Mouse (Mus musculus): Measurements from ENCODE around the gene Frmd4b.

Gene Frmd4b

DNA sequence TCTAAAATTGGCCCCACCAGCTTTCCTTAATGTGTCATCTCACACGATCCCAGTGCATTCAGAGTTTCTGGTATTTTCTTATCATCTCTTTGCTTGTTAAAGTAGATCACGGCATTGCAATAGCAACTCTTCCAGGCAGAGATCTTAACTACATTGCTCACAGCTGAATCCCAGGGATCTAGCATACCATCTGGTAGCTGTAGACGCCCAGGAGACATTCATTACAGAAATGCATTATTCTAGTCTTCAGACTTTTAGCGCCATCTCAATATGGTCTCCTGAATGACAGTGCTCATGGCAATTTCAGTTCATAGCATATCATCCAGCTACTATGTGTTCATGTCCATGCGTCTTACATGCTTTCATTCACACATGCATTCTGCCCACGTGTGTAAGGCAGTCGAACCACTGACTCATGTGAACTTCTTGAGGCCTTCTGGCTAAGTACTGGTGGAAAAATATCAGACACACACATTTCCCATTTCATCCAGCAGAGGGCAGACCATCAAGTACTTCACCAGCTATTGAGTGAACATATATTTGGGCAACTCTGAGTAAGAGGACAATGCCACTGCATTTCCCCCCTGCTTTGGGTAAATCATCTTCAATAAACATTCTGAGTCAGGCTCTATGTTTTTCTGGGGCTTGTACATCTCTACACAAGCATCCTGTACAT, 197.4 kb downstream of the Frmd4b start:
- in situ Hi-C loops (cut with MboI, MseI), result loop anchor here (5.0 kb wide), 2 partner anchors 153 to 317 kb away; no protein-coding TSS in a partner anchor

DNA sequence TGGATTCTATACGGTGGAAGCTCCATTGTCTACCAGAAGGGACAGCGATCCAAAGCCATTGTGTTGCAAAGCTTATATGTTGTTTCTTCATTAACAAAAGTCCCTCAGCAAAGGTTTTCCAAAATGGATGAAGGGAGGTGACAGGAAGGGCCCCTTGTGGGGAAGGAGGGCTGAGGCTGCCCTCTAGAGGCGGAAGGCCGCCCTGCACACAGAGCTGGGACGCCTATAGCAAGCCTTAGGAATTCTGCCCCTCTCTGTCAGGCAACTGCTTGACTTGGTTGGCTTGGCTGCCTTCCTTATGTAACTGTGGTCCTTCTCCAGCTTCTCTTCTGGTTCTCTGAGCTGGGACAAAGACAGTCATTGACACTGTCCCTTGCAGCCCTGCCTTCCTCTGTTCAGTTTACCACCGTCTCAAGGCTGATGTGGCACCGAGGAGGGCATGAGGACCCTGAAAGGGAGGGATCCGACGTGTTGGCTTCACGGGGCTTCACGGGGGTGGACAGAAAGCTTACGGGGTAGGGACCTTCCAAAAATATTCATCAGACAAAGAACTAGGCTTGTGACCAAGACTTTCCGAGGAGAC, 200.3 kb downstream of the Frmd4b start:
- in situ Hi-C loops (cut with MboI, MseI), result loop anchor here (5.0 kb wide), 2 partner anchors 150 to 320 kb away; no protein-coding TSS in a partner anchor

DNA sequence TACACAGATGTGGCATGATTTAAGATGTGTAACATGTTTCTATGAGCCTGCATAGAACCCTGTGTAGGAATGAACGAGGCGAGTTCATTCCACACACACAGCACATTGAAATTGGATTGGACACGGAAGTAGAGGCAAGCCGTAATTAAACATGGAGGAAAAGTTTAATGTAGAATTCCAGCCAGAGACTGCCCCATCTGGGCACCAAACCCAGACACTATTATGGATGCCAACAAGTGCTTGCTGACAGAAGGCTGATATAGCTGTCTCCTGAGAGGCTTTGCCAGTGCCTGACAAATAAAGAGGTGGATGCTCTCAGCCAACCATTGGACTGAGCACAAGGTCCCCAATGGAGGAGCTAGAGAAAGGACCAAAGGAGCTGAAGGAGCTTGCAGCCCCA, 201.8 kb downstream of the Frmd4b start:
- in situ Hi-C loops (cut with MboI, MseI), result loop anchor here (5.0 kb wide), 2 partner anchors 148 to 322 kb away; no protein-coding TSS in a partner anchor

DNA sequence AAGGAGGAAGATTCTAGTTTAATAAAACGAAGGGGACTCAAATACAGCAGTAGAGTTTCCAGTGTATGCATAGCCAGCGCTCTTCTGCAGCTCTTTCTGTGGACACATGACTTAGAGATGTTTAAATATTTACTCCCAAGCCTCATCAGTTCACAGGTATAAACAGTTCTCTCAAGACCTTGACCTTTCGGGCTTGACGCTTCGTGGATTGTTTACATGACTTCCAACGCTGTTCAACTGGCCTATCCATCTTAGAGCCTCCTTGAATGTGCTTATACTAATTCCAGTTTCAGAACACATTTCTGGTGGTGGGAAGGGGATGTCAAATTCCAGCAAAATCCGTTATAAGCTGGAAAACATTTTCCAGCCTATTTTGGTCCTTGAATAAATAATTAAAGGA, 203.9 kb downstream of the Frmd4b start:
- in situ Hi-C loops (cut with MboI, MseI), result no loop called here

DNA sequence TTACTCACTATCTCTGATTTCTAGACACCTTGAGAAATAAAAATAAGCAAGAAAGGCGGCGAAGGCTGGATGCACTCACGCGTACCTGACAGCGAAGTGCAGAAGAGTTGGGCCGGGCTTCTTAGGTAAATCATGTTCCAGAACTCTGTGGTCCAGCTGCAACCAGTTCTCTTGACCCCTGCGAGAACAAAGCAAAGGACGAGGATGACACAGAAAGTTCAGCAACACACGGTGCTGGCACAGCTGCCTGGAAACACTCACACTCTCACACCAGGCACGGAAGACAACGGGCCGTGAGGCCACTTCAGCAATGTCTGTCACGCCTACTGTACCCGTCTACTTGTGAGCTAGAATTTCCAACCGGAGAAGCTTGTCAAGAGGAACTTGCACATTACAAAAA, 204.9 kb downstream of the Frmd4b start:
- in situ Hi-C loops (cut with MboI, MseI), result no loop called here

DNA sequence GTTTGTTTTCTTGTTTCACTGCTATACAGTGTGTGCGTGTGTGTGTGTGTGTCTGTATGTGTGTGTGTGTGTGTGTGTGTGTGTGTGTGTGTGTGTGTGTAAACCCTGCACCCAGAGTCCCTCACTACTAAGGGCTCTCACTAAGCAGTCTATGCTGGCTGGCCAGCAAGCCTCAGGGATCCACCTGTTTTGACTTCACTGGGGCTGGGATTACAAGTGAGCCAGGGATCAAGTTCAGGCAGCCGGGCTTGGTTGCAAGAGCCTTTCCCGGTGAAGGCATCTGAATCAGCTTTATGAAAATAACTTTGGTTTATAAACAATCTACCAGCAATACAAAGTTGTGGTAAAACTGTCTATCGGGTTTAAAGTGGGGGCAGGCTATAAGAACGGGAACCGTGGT, 206.0 kb downstream of the Frmd4b start:
- in situ Hi-C loops (cut with MboI, MseI), result no loop called here

DNA sequence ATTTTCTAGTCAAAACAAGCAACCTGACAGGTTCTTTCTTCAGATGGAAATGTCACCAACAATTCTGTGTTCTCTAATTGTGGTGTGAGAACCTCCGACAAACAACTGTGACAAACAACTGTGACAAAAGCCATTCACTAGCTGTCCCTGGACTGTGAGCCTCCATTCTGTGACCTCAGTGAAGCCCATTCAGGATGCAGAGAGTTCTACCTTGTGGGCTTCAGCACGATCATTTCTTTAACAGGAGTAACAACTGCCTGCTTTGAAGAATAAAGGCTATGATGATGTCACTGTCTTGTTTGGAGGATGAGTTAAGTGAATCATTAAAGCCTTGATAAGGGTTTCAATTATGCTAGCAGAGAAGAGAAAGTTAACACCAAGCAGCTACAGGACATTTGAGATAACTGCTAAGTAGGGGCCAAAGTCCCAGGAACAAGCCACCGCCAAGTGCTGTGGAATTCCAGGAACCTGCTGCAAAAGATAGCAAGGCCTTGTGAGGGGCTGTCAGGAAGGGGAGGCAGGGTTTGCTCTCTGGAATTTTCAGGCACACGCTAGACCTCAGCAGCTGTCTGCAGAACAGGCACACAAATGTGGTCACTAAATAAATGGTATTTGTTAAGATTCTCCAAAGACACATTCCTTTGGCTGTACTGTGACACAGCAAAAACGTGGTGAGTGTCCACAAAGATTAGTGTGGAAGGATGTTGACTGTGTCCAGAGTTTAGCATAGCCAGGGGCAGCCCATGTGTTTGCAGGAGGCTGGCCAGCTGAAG, 207.7 kb downstream of the Frmd4b start:
- in situ Hi-C loops (cut with MboI, MseI), result no loop called here

DNA sequence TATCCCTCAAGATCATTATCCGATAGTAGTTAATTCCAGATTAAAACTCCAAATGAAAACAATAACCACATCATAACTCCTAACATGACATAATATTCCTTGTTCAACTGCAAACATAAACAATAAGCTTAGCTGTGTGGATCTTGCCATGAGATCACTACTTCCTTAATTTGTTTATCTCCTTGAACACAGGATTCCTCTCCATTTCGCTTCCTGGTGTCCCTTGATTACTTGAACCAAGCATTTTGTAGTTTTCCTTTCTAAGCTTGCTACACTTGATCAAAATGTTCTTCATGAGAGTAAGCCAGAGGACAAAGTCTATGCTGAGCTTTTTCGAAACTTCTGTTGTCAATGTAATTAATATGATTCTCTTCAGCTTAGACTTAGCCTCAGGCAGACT, 209.4 kb downstream of the Frmd4b start:
- in situ Hi-C loops (cut with MboI, MseI), result no loop called here

DNA sequence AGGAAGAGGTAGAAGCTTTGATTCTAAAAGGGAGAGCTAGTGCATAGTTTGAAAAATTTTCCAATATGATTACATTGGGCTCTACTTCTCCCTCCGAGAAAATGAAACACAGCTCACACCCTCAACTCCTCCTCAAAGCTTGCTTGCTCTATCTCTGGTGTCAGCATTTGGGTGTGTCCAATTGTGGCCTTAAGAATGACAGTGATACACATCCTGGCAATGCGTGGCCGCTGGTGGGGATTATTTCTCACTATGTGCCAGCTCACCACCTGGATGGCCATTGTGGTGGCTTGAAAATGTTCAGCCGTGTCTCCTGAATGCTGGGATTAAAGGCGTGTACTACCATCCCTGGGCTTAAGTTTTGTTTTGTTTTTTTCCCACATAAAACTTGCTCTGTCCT, 209.9 kb downstream of the Frmd4b start:
- in situ Hi-C loops (cut with MboI, MseI), result no loop called here

DNA sequence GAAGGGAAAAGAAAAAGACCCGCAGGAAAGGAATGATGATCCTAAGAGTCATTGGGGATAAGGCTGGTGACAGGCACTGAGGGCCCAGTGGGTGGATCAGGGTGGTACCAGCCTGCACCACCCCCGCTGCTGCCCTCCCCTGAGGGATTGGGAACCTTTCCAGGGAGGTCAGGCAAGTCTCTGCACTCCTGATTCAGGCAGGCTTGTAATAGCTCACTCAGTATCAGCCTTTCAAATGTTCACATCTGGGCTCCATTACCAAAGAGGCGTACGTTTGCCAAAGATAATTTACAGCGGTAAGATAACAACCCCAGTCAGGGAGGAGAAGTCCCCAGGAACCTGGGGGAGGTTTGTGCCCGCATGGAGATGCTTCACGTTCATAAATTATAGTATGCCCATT, 212.0 kb downstream of the Frmd4b start:
- in situ Hi-C loops (cut with MboI, MseI), result no loop called here

DNA sequence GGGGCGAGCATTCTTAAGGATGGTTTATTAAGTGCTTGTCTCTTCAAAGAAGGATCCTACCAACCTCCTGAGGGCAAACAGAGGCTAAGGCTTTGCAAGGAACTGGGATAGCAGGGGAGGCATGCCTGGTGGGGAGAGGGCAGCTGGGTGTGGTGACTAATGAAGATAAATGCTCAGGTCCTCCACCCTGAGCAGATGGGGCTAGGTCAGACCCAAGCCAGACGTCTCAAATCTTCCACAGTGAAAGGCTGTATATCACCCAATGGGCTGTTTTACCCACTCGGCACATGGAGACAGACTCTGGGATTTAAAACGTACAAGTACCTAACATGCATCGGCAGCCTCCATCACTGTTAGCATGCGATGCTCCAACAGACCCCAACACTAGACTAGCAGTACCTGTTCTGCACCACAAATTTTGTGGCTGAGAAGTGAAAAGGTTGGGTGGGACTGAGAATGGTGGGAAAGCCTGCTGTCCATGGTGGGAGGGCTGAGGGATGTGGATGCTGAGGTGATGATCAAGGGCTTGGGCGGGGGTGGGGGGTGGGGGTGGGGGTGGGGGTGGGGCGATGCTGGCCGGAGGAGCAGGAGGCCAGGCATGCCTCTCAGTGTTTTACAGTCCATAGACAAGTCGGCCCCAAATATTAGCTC, 214.4 kb downstream of the Frmd4b start:
- in situ Hi-C loops (cut with MboI, MseI), result no loop called here

DNA sequence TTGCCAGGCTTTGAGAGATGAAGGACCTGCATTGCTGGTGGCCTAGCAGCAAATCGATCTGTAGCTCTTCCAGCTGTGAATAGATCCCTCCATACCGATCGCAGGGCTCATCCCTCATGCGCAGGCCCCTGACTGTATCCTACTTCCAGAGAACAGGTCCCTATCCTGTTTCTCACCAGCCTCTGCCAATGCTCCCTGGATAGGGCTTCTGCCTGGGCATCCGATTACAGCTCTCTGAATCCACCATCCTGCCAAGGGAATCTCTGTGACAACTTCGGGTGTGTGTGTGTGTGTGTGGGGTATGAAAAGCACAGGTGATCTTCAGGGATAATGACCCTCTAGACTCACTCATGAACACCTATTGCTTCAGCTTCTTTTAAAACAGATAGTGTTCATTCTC, 216.9 kb downstream of the Frmd4b start:
- in situ Hi-C loops (cut with MboI, MseI), result no loop called here

DNA sequence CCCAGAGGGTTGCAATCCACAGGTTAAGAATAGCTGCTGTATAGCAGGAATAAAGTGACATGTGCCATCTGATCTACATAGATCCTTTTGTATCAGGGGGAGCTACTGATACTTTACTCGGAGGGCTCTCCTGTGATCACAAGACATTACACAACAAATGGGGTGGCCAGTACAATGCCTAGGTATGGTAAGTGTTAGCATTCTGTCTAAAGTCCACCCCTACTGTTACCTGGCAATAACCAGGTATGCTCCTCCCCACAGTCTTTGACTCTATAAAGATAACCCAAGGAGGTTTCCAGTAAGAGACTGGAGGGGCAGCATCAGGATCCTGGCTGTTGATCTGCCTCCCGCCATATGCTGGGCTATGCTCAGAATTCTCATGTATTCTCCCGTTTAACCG, 219.4 kb downstream of the Frmd4b start:
- in situ Hi-C loops (cut with MboI, MseI), result no loop called here

DNA sequence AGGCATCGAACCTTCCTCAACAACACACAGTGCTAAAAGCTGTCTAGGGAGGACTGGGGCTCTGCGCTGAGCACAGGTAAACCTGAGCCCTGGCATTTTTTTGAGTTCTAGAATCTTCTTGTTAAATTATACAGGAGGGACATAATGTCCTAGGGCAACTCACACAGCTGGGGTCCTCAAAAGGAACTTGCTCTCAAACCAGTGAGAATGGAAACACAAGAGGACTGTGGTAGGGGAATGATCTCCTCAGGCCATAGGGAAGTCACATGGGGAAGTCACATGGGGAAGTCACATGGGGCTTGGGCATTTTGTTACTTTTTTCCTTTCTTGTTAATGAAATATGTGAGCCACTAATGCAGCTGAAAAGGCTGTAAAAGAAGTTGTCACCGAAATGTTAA, 220.4 kb downstream of the Frmd4b start:
- in situ Hi-C loops (cut with MboI, MseI), result no loop called here

DNA sequence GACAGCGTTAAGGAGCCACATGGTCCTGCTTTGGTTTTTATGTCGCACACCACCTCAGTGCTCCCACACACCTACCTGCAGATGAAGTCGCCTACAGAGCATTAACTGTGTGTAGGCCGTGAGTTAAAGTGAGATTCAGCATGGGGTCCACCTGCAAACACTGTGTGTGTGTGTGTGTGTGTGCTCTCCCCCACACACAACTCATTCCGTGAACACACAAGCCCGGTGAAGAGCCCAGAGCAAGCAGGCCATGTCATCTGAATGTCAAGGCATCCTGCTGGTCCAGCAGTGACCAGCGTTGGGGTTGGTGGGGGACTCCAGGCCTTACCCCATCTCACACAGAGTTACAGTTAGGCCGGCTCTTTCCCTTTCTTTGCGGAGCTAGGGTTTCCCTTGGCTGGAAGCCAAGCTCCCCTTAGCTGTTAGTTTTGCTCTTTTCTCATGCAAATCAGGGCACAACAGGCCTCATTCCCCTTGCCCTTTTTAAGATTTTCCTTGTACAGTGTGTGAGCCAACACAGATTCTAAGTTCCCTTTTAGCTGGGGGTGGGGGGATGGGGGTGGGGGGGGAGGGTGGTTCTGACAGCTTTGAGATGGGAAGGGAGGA, 220.9 kb downstream of the Frmd4b start:
- in situ Hi-C loops (cut with MboI, MseI), result no loop called here

DNA sequence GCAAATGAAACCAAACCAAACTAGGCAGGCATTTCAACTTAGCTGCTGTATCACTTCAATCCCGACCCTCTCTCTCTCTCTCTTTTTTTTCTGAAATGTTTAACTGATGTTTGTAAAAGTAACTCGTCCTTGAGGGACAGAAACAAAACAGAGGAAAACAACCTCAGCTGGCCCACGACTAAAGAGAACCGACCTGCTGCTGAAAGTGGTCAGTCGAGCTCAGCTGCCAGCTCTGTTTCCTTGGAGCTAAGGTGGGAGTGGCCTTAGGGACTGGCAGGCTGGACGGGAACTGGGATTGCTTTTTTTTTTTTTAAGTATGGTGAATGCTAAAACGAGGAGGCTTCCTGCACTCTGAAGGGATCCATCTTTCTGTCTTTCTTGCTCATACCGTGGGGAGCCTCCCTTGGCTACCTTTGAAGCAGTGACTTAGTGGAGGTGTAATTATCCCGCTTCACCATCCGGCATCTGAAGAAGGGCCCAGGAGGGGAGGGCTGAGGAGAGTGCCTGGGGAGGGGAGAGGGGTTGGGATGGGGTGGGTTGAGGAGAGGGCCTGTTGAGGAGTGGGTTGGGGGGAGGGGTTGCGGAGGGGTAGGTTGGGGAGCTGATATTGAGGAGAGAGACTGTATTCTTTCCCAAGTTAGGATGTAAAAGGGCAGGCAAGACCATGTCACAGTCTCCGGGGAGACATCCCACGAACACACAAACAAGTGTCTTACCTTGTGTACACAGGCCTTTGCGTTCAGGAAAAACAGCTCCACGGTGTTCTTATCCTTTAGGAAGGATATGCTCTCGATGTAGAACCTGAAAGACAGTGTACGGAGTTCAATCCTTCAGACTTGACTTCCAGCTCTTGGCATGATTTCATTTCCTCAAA, 221.6 kb downstream of the Frmd4b start:
- in situ Hi-C loops (cut with MboI, MseI), result no loop called here

DNA sequence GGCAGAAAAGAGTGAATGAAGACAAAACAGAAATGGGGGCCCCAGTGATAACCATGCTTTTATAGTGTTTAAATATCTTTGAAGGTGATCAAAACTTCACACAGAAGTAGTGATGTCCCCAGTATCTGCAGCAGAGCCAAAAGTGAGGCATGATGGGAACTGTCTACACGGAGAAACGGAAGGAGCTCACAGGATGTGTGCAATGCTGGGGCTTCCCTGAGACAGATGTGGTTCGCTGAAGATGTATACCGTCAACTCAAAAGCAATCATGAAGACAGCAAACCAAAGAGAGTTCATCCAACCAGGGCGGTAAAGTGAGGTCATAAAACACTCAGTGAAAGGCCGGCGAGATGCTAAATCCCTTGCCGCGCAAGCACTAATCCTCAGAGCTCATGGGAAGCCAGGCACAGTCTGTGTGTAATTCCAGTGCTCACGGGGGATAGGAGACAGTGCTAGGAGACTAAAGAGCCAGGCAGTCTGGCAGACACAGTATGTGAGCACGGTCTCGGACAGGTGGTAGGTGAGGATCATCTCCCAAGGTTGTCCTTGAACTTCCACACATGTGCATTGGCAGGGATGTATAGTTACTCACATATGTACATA, 222.8 kb downstream of the Frmd4b start:
- in situ Hi-C loops (cut with MboI, MseI), result no loop called here

DNA sequence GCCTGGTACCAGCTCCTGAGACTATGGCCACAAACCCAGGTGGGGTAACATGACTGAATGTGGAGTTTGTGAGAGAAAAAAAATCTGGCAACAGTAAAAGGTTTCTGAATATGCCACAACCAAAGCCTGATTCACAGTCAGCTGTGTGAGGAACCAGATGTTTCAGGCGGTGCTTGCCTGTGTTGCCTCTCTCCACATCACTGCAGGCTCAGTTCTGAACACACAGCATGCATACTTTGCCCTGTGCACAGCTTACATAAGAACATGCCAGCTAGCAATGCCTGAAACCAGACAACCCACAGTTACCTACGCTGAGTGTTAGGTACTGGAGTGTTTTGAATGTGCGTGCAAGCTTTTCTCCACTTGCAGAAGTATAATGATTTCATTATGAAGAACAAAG, 224.4 kb downstream of the Frmd4b start:
- in situ Hi-C loops (cut with MboI, MseI), result no loop called here

DNA sequence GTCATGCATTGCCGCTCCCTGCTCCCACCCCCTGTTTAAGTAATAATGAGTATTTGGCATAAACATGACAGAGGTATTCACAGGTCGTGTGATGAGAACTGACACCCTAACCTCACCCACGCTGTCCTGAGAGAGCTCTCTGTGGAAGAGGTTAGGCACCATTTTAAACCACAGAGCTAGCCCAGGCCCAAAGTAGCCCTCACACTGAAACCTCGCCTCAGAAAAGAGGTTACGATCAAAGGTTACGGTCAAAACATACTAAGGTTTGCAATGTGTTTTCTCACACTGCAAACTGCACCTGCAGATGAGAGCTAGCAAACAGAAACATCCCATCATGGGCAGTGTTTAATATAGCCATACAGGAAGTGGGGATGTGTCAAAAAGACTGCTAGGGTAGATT, 230.0 kb downstream of the Frmd4b start:
- in situ Hi-C loops (cut with MboI, MseI), result no loop called here

DNA sequence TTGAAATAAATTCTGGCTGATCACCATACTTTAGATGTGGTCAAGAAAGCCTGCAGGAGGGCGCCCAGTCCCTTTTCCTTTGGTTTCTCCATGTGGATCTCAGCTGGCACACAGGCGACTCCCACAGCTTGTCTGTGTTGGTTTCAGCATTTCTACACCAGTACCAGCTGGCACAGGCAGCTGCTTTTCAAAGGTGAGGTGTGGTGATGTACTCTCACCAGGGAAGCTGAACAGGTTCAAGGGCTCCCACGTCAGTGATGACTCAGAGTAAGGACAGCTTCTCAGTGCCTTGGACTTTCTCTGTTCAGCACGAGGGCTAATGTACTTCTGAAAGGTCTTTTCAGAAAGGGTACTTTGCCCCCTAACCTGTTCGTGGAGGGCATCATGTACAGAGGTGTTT, 232.4 kb downstream of the Frmd4b start:
- in situ Hi-C loops (cut with MboI, MseI), result no loop called here

DNA sequence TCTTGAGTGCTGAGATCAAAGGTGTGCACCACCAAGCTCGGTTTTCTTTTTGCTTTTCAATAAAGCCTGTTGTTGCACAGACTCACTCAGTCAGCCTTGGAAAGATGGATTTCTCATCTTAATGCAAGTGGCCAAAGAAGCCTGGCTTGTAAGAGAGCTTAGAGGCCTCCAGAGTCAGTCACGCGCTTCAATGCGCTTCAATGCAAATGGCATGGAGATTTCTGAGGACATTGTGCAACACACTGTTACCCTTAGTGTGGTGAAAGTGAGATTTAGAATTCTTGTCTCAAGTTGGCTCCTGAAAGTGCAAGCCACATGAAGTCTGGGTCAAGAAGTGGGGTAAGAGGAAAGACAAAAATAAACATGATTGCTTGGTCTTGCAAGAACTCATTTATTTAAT, 236.1 kb downstream of the Frmd4b start:
- in situ Hi-C loops (cut with MboI, MseI), result no loop called here

Measured in T-helper 1 cell (primary cell).